Mouse (Mus musculus) cortical plate, adult 2 months (tissue): ENCODE results near the gene Cnn1.

Experiments used
- CTCF ChIP-seq: fragments of 200-500 bp; IDR thresholded peaks from 2 replicates; pipeline ENCODE4 v1.5.1; 2011; ENCODE audit warnings: mild to moderate bottlenecking, control low read depth, low read length; ENCODE audit not compliant: insufficient read depth; ENCODE audit errors: extremely low read depth
- POLR2A ChIP-seq: fragments of 200-500 bp; IDR thresholded peaks from 2 replicates; pipeline ENCODE4 v1.6.1; 2011; ENCODE audit warnings: mild to moderate bottlenecking, low read length, control low read depth; ENCODE audit not compliant: insufficient read depth; ENCODE audit errors: extremely low read depth

DNA sequence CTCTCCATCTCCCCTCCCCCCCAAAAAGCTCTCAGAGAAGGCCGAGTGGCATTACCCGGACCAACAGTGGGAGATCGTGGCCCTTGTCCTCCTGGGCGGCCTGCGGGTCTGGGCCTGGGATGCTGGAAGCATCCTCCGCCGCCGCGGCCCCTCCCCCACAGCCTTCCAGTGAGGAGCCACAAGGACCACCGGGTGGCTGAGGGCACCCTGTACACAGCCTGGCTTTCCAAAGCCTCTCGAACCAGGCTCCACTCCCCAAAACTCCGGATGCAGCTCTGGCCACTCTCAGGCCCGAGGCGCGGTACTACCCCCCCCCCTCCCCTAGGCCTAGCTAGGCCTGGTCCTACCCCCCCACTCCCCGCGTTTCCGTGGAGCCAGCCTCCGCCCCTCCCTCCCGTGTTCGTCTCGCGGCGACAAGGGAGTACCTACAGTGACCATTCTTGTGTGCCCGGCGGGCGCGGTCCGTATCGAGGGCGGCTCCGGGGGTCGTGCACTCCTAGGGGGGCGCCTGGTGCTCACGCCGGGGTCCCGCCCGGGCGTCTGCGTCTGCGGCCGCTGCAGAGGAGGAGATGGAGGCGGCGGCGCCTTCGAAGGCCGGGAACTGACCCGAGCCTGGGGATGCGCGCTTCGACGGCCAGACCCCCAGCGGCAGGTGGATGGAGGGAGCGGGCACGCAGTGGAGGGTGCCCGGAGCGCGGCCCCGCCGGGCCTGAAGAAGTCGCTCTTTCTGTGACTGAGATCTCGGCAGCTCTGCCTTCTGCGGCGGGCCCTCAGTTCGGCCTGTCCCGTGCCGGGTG is 47.7 kb upstream of the Cnn1 start:
- TF ChIP-seq CTCF = no peak
- TF ChIP-seq POLR2A = no peak
